Mouse (Mus musculus): ENCODE data around the gene Tchh.
"Not testable (repeated sequence)": the region's sequence is repeated elsewhere in the genome, so short reads cannot be mapped to it uniquely, and the experiment has no call there.

Gene Tchh

GRCm38 (mm10) chr3:93442030-93442429 lies at the start of gene Tchh:
Gene Tchh, plus strand, starts transcription at chr3:93442330.
- no peak for DNase-seq

GRCm38 (mm10) chr3:93393366-93393765 lies 48.8 kb upstream of the Tchh start, which contains the start of gene Rptn:
Gene Rptn, plus strand, starts transcription at chr3:93393699.
- DNase-seq = no peak

- no peak for DNase-seq
These were observed 38.2 kb upstream of the Tchh start for GRCm38 (mm10) chr3:93403936-93404335.

- DNase-seq = peak; percentile 10
These were observed 35.1 kb upstream of the Tchh start for GRCm38 (mm10) chr3:93406992-93407391.

GRCm38 (mm10) chr3:93411905-93412304 lies 30.2 kb upstream of the Tchh start:
- no peak for DNase-seq

- DNase-seq = no peak
These were observed 10.5 kb upstream of the Tchh start for GRCm38 (mm10) chr3:93431673-93432072.

GRCm38 (mm10) chr3:93443501-93444101 lies 1.5 kb downstream of the Tchh start:
- peak; percentile 32 for DNase-seq

- peak; percentile 78 for DNase-seq
These were observed 2.4 kb downstream of the Tchh start for GRCm38 (mm10) chr3:93444343-93445164.

GRCm38 (mm10) chr3:93445165-93445705 lies 3.1 kb downstream of the Tchh start:
- peak; percentile 38 for DNase-seq

- DNase-seq = peak; percentile 14
These were observed 4.1 kb downstream of the Tchh start for GRCm38 (mm10) chr3:93446128-93446755.

- DNase-seq = not testable (repeated sequence)
These were observed 4.6 kb downstream of the Tchh start for GRCm38 (mm10) chr3:93446756-93447137.

GRCm38 (mm10) chr3:93447138-93447841 lies 5.2 kb downstream of the Tchh start:
- DNase-seq = peak; percentile 82

- DNase-seq = no peak
These were observed 24.4 kb downstream of the Tchh start for GRCm38 (mm10) chr3:93466556-93466955.

- DNase-seq = no peak
These were observed 25.0 kb downstream of the Tchh start for GRCm38 (mm10) chr3:93467130-93467529.

- no peak for DNase-seq
These were observed 26.4 kb downstream of the Tchh start, which contains the start of gene Tchhl1 for GRCm38 (mm10) chr3:93468561-93468960. Gene Tchhl1, plus strand, starts transcription at chr3:93468754.

GRCm38 (mm10) chr3:93469629-93470028 lies 27.5 kb downstream of the Tchh start:
- no peak for DNase-seq

- no peak for DNase-seq
These were observed 37.9 kb downstream of the Tchh start for GRCm38 (mm10) chr3:93480053-93480452.

- DNase-seq = no peak
These were observed 40.0 kb downstream of the Tchh start for GRCm38 (mm10) chr3:93481982-93482616.

GRCm38 (mm10) chr3:93485611-93486010 lies 43.5 kb downstream of the Tchh start:
- DNase-seq = no peak

GRCm38 (mm10) chr3:93488541-93488940 lies 46.4 kb downstream of the Tchh start:
- no peak for DNase-seq

- no peak for DNase-seq
These were observed 50.0 kb downstream of the Tchh start for GRCm38 (mm10) chr3:93492176-93492575.

GRCm38 (mm10) chr3:93493992-93494391 lies 51.9 kb downstream of the Tchh start:
- peak; percentile 63 for DNase-seq
